Mouse (Mus musculus): Measurements from ENCODE around the gene M1ap.
A peak's percentile ranks its signal among the peaks of the same experiment; 100 is the strongest.

GRCm38 (mm10) chr6:83054074-83054851 lies 107.6 kb downstream of the M1ap start, which contains the start of gene Aup1:
- TF ChIP-seq POLR2AphosphoS2 (IDR thresholded peaks at IDR 0.05; ENCODE audit: insufficient read length, low read depth) (peak; percentile 51), POLR2A (IDR thresholded peaks at IDR 0.05; ENCODE audit: insufficient read length, low read depth) (peak; percentile 62)
